Mouse (Mus musculus): ENCODE results near the gene Smim6.

DNA sequence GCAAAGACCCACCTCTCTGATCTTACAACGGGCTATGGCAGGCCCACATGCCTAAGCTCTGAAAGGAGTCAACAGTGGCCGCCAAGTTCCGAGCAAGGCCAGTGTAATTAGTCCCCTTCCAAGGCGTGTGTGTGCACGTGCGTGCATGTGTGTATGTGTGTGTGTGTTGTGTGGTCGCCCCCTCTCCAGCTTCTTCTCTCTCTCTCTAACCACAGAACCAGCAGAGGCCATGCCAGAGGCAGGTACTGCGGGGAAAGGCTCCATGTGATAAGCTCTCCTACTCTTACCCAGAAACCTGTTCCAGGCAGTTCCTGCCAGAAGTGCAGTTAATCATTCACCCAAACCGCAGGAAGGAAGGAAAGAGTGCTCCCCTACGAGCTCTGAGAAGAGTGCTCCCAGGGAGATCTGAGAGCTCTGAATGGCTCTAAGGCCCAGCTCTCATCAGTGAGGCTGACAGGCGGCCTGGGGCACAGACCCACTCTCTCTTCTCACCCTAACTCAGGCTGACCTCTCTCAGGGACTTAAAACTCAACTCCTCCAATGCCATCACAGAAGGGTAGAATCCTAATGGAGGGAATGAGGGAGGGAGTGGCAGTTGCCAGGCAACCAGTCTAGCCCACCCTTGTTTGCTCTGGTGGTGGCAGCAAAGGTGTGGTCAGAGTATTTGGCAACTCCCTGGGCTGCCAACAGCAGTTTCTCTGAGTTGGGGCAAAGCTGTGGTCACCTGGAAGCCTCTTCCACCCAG lies at the start of gene Smim6:
- TF ChIP-seq POLR2A (IDR thresholded peaks at IDR 0.05; ENCODE audit: low read depth, low read length) (no peak), CTCF (IDR thresholded peaks at IDR 0.05; ENCODE audit: extremely low read depth, insufficient read depth, insufficient read length, insufficient replicate concordance) (no peak)

Data from spleen, adult 2 months (tissue).